Mouse (Mus musculus) erythroblast, embryonic 14.5 days (primary cell): ENCODE data around the gene Mrpl33.

Source experiments
- GATA1 ChIP-seq: IDR thresholded peaks from 2 replicates; pipeline ENCODE4 v1.6.1; 2012; ENCODE audit warnings: low read length, inconsistent platforms, mixed read lengths
- TAL1 ChIP-seq: IDR thresholded peaks from 3 replicates; pipeline ENCODE4 v1.6.1; 2012; ENCODE audit warnings: low read length, inconsistent platforms, mixed read lengths

- TF ChIP-seq GATA1 (no peak), TAL1 (no peak)
Observed at GRCm38 (mm10) chr5:31646574-31646973, 49.8 kb downstream of the Mrpl33 start.
